Mouse (Mus musculus) cerebellum, adult 8-10 months (tissue): ENCODE data around the gene Plekhg1.

ENCODE experiments used
- DNase-seq: peaks from one replicate; pipeline ENCODE4 v3.0.0; 2022

Plekhg1 gene

DNA sequence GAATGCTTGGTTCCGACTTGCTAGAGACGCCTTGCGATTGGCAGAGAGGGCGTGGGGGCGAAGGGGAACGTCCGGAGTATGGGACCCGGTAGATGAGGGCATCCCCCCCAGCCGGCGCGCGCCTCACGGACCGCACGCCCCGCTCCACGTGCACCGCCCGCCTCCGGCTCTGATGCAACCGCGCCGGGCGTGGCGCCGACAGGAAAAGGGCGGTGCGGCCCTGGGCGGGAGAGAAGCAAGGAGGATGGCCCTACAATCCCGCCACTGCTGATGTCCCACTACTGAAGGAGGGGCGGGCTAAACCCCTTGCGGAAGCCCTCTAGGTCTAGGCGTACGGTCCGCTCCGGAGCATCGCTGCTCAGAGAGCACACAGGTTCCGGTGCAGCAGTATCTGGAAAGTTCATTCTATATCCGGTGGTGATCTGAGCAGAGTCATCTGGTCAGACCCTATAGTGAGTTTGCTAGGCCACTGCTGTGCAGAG is 233.5 kb downstream of the Plekhg1 start:
- peak; percentile 87 for DNase-seq

DNA sequence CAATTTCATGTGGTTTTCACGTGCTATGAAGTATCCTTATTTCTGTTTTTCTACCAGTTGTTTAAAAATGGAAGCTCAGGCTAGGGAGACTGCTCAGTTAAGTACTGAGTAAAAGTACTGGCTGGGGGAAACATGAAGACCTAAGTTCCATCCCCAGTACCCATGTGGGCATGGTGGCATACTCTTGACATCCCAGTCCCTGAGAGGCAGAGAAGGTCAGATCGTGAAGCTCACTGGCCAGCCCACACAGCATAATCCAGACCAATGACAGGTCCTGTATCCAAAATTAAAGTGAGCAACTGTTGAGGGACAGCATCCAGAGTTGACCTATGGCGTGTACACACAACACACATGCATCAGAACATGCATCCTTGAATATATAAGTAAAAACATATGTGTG is 234.2 kb downstream of the Plekhg1 start:
- no peak for DNase-seq

- no peak for DNase-seq
Observed at GRCm38 (mm10) chr10:3975898-3976622, 235.9 kb downstream of the Plekhg1 start.

- peak; percentile 39 for DNase-seq
Observed at GRCm38 (mm10) chr10:3976623-3977010, 236.5 kb downstream of the Plekhg1 start.

DNA sequence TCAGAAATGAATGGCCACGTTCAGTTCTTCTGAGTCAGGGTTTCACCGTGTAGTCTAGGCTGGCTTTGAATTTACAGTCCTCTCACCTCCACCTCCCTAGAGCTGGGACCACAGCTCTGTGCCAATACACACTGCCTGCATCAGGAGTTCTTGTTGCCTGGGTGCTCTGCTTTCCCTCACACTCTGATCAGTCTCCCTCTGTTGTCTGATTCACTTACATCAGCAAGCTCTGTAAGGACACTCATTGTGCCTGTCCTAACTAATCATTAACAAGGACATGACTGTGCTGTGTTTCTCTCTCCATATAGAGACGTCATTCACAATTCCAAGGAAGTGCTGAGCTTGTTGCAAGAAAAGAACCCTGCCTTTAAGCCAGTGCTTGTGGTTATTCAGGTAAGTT is 238.2 kb downstream of the Plekhg1 start:
- no peak for DNase-seq

GRCm38 (mm10) chr10:3978792-3979488 is 238.8 kb downstream of the Plekhg1 start:
- peak; percentile 93 for DNase-seq

- no peak for DNase-seq
Observed at GRCm38 (mm10) chr10:3980231-3980630, 240.1 kb downstream of the Plekhg1 start.

DNA sequence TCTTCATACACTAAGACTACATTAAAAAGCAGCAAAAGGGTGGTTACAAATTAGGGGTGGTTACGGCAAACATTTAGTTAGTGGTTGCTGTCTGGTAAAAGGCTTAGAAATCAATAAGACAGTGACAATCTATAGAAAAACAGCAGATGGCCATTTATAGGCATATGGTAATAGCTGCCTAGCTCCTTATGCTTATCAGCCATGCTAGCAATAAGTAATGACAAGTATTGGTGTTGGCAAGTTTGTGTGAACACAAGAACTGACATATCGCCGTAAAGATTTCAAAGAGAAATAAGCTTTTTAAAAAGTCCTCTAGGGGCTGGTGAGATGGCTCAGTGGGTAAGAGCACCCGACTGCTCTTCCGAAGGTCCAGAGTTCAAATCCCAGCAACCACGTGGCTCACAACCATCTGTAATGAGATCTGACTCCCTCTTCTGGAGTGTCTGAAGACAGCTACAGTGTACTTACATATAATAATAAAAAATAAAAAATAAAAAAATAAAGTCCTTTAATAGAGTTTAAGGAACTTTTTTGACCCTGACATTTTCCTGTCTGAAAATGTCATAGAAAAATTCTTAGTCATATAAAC is 250.2 kb downstream of the Plekhg1 start:
- DNase-seq: no peak

GRCm38 (mm10) chr10:3993365-3994102 is 253.4 kb downstream of the Plekhg1 start:
- DNase-seq: no peak

DNA sequence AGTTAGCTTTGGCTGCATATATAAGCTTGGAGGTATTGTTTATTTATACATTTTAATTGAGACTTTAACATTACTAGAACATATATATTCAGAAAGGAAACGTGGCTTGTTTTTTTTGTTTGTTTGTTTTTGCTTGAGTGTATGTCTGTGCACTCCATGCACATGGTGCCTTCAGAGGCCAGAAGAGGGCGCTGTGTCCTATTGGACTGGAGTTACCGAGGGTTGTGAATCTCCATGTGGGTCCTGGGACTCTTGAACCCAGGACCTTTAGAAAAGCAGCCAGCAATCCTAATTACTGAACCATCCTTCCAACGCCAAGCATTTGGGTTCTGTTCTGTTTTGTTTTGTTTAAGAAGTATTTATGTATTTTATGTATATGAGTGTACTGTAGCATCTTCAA is 255.1 kb downstream of the Plekhg1 start:
- no peak for DNase-seq

GRCm38 (mm10) chr10:3996170-3996876 is 256.2 kb downstream of the Plekhg1 start:
- DNase-seq: peak; percentile 49

DNA sequence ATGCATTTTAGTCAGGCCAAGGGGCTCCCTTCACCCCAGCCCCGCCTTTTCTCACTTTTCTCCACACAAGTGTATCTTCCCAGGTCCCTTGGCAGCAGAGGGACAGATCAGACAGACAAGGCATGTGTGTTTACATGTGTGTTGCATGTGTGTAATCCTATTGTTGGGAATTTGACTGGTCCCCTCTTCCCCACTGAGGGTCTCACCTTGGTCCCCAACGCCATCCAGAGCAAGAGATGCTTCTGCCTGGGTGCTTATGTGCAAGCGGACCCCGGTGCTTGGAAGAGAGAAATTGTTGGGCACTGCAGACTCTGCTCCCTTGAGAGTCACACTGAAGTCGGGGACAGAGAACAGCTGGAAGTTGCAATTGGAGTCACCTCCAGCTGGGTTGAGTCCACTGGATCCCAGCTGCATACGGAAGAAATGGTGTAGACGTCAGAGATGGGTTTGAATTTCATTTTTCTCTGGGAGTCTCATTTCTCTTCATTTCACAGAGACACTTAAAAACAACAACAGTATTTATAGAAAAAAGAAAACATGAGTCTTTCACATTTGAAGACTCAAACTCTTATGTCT is 257.8 kb downstream of the Plekhg1 start:
- no peak for DNase-seq

- DNase-seq: no peak
Observed at GRCm38 (mm10) chr10:4002711-4003110, 262.5 kb downstream of the Plekhg1 start.

DNA sequence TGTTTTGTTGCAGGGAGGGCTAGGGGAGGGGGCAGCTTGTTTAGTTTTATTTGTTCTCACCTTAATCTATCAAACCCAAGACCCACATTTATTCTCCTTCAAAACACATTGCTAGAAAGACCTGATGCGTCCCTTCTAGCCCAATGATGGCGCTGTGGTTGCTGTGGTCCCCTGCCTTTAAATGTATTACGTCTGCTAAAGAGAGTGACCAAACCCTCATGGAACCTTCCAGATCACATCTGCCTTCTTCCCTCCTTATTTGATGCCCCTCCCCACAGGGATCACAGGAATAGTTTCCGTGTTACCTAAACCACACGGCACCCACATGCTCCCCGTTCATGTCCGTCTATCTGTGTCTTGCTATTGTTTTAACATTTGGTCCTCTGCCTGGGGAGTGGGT is 265.0 kb downstream of the Plekhg1 start:
- DNase-seq: no peak

DNA sequence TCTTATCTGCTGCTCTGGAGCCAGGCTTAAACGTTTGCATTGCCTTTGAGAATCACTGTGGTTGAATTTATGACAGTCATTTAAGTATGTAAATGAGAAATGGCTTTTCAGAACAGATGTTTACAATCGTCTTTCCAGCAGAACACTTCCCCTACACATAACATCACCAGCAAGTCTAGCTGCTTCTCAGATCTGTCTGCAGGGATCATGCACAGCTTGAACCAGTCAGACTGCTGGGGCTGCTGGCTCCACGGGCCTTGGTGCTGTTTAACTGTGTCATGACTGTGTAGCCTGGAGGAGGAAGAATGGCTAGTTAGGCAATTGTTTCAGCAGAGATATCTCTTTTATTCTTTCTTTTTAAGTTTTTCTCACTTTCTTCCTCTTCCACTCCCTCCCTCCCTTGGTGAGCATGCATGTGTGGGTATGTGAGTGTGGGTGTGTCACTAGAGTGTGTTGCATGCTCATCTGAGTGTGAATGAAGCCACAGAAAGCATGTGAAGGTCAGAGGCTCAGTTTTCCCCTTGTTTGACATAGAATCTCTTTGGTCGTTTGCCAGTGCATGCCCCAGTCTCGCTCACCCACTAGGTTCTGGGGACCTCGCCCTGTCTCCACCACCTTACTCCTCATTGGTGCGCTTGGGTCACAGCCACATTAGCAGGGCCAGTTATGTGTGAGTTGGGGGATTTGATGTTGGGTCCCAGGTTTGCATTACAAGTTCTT is 266.3 kb downstream of the Plekhg1 start:
- DNase-seq: no peak
